Mouse (Mus musculus): ENCODE data around the gene S100a9. TPM values are rescaled to one million over a fixed set of nuclear protein-coding genes. Genes with fewer than 3 reads are reported as not detected.

S100a9 gene
- polyA plus RNA-seq (2017; shearing (Covaris generic)), result 1 to 10 TPM in 1 of 2 experiments, not detected in 1; 1.3 TPM

- ATAC-seq, result no peak
Measured at GRCm38 (mm10) chr3:90695613-90696012, at the start of gene S100a9. TSS of gene S100a9 (minus strand) at chr3:90695721.

GRCm38 (mm10) chr3:90726606-90727005 lies 31.1 kb upstream of the S100a9 start, which contains the start of gene Pglyrp4:
TSS of gene Pglyrp4 (plus strand) at chr3:90726906.
- ATAC-seq, result no peak

GRCm38 (mm10) chr3:90709591-90710460 lies 14.3 kb upstream of the S100a9 start:
- peak; percentile 86 for ATAC-seq

- peak; percentile 40 for ATAC-seq
Measured at GRCm38 (mm10) chr3:90708523-90709202, 13.1 kb upstream of the S100a9 start.

GRCm38 (mm10) chr3:90702244-90702643 lies 6.7 kb upstream of the S100a9 start:
- ATAC-seq, result no peak

- no peak for ATAC-seq
Measured at GRCm38 (mm10) chr3:90693496-90693895, 2.0 kb downstream of the S100a9 start.

GRCm38 (mm10) chr3:90686835-90687234 lies 8.7 kb downstream of the S100a9 start:
- no peak for ATAC-seq

- no peak for ATAC-seq
Measured at GRCm38 (mm10) chr3:90683929-90684328, 11.6 kb downstream of the S100a9 start.

GRCm38 (mm10) chr3:90678656-90679055 lies 16.9 kb downstream of the S100a9 start:
- ATAC-seq, result no peak

- ATAC-seq, result no peak
Measured at GRCm38 (mm10) chr3:90668846-90669245, 26.7 kb downstream of the S100a9 start, which contains the start of gene S100a8. TSS of gene S100a8 (plus strand) at chr3:90668978.

- no peak for ATAC-seq
Measured at GRCm38 (mm10) chr3:90664219-90664618, 31.3 kb downstream of the S100a9 start.

GRCm38 (mm10) chr3:90659364-90660044 lies 36.0 kb downstream of the S100a9 start:
- ATAC-seq, result no peak

GRCm38 (mm10) chr3:90657405-90657804 lies 38.1 kb downstream of the S100a9 start:
- ATAC-seq, result no peak

GRCm38 (mm10) chr3:90653717-90654116 lies 41.8 kb downstream of the S100a9 start, which contains the start of gene S100a7a:
TSS of gene S100a7a (plus strand) at chr3:90654017.
- ATAC-seq, result no peak

GRCm38 (mm10) chr3:90652878-90653508 lies 42.5 kb downstream of the S100a9 start:
- no peak for ATAC-seq

- no peak for ATAC-seq
Measured at GRCm38 (mm10) chr3:90649832-90650231, 45.7 kb downstream of the S100a9 start.

GRCm38 (mm10) chr3:90648981-90649380 lies 46.5 kb downstream of the S100a9 start:
- no peak for ATAC-seq

GRCm38 (mm10) chr3:90647291-90647690 lies 48.2 kb downstream of the S100a9 start:
- no peak for ATAC-seq

- ATAC-seq, result no peak
Measured at GRCm38 (mm10) chr3:90644220-90644619, 51.3 kb downstream of the S100a9 start.
